Mouse (Mus musculus) lung, postnatal 0 days (tissue): Measurements from ENCODE around the gene Rcor1. TPM values are rescaled to one million over a fixed set of nuclear protein-coding genes. Genes with fewer than 3 reads are reported as not detected.
"Not testable (repeated sequence)": the region's sequence is repeated elsewhere in the genome, so short reads cannot be mapped to it uniquely, and the experiment has no call there.

Experiments used
- ATAC-seq: fragments of 200-750 bp; cut with Nextera tagmentation; 2 replicates; pipeline ENCODE4 v1.8.0; 2017; ENCODE audit warnings: moderate library complexity
- DNase-seq: peaks from one replicate; pipeline ENCODE4 v3.0.0-alpha.2; 2016; ENCODE audit warnings: low spot score
- H3K27ac ChIP-seq: fragments of 300-500 bp; sonication (generic); 2 replicates; pipeline ENCODE4 v1.5.1; 2014; ENCODE audit warnings: antibody characterized with exemption, mild to moderate bottlenecking, low read length, mixed read lengths
- H3K27me3 ChIP-seq: fragments of 300-500 bp; sonication (generic); replicated peaks from 2 replicates; pipeline ENCODE4 v1.6.1; 2014; ENCODE audit warnings: low read length, mixed read lengths; ENCODE audit not compliant: insufficient read depth
- H3K36me3 ChIP-seq: fragments of 300-500 bp; sonication (generic); 2 replicates; pipeline ENCODE4 v1.6.1; 2014; ENCODE audit warnings: low read length, mixed read lengths; ENCODE audit not compliant: insufficient read depth
- H3K4me1 ChIP-seq: fragments of 300-500 bp; sonication (generic); 2 replicates; pipeline ENCODE4 v1.6.1; 2014; ENCODE audit warnings: antibody characterized with exemption, low read depth, low read length, mixed read lengths; ENCODE audit not compliant: insufficient read depth
- H3K4me2 ChIP-seq: fragments of 300-500 bp; sonication (generic); replicated peaks from 2 replicates; pipeline ENCODE4 v1.6.1; 2014; ENCODE audit warnings: low read depth, mild to moderate bottlenecking, low read length, moderate library complexity, mixed read lengths
- H3K4me3 ChIP-seq: fragments of 300-500 bp; sonication (generic); 2 replicates; pipeline ENCODE4 v1.5.1; 2014; ENCODE audit warnings: low read depth, low read length
- H3K9ac ChIP-seq: fragments of 300-500 bp; sonication (generic); replicated peaks from 2 replicates; pipeline ENCODE4 v1.6.1; 2014; ENCODE audit warnings: low read depth, mild to moderate bottlenecking
- H3K9me3 ChIP-seq: fragments of 300-500 bp; sonication (generic); 2 replicates; pipeline ENCODE4 v1.6.1; 2016; ENCODE audit warnings: low read length, mixed read lengths
- CTCF ChIP-seq: IDR thresholded peaks from 2 replicates; pipeline ENCODE4 v1.5.1; 2016; ENCODE audit warnings: antibody characterized with exemption, mild to moderate bottlenecking
- EP300 ChIP-seq: IDR thresholded peaks from 2 replicates; pipeline ENCODE4 v1.6.1; 2016; ENCODE audit warnings: antibody characterized with exemption, mild to moderate bottlenecking, control low read depth
- WGBS: fragments of 180-500 bp; shearing (Covaris S2); extraction: QIAGEN DNeasy Blood & Tissue Kit; methylation state at CpG from one replicate; pipeline ENCODE4 v1.1.7; 2014; 5-methylcytosine and 5-hydroxymethylcytosine counted together
- polyA plus RNA-seq: library from polyadenylated mRNA; unstranded; fragments of >200 nt; fragmentation: Nextera tagmentation; extraction: Ambion mirVana; gene quantifications from 2 replicates; pipeline ENCODE4 v1.2.1, GENCODE M21; 2015

Gene Rcor1
- polyA plus RNA-seq, 1 experiment from 2014 or later, result 6.7 TPM

DNA sequence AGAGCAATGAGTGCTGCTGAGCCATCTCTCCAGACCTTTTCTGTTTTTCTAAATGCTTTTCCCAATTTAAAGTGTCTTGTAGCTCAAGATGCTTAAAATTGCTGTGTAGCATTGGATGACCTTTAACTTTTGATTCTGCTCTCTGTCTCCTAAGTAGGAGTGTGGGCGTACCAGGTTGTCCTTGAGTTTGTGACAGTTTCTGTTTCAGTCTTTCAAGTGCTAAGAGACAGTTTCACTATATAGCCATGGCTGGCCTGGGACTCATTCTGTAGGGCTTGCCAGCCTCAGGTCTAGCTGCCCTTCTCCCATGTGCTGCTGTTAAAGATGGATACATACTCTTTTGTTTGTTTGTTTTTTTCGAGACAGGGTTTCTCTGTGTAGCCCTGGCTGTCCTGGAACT lies 9.1 kb downstream of the Rcor1 start:
- H3K27me3 ChIP-seq, result no peaks in the 10 kb centered on the region
- no peak for TF ChIP-seq EP300
- TF ChIP-seq CTCF, result no peak
- H3K4me1 ChIP-seq, result 0 out of 2 replicates have a peak, but pooled peaks cover 3% of the 10 kb centered on the region
- no peaks in the 10 kb centered on the region for H3K9me3 ChIP-seq
- no peak for ATAC-seq
- H3K4me3 ChIP-seq, result no peak overlapping the region
- H3K9ac ChIP-seq, result no peak overlapping the region
- 86% methylated on average over 2 of the region's 2 CpGs for WGBS
- DNase-seq, result no peak
- H3K36me3 ChIP-seq, result 0 out of 2 replicates have a peak, but pooled peaks cover 5% of the 10 kb centered on the region
- no peak overlapping the region for H3K4me2 ChIP-seq
- H3K27ac ChIP-seq, result no peak overlapping the region

DNA sequence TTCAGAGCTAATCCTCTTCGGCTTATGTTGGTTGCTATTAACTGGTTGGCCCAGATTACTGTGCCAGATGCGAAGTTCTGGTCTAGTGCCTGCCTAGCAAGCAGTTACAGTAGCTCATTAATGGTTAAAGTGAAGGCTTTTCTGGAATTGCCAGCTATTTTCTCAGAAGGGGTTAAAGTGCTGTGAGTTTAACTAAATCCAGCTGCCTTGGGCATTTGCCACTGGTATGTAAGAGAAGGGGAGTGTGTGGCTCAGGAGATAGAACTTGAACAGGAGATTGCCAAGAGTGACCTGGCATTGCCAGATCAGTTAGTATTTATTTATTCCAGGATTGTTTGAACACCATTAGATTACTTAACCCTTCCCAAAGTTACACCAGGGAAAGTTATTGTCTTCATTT lies 11.1 kb downstream of the Rcor1 start:
- 0 out of 2 replicates have a peak, but pooled peaks cover 3% of the 10 kb centered on the region for H3K4me1 ChIP-seq
- H3K9ac ChIP-seq, result no peak overlapping the region
- H3K4me3 ChIP-seq, result no peak overlapping the region
- 0 out of 2 replicates have a peak, but pooled peaks cover 5% of the 10 kb centered on the region for H3K36me3 ChIP-seq
- no peak overlapping the region for H3K27ac ChIP-seq
- no peak for TF ChIP-seq EP300
- no peak for TF ChIP-seq CTCF
- no peak overlapping the region for H3K4me2 ChIP-seq
- ATAC-seq, result no peak
- DNase-seq, result no peak
- H3K9me3 ChIP-seq, result no peaks in the 10 kb centered on the region
- WGBS, result 91% methylated on average over 2 of the region's 2 CpGs
- H3K27me3 ChIP-seq, result no peaks in the 10 kb centered on the region

DNA sequence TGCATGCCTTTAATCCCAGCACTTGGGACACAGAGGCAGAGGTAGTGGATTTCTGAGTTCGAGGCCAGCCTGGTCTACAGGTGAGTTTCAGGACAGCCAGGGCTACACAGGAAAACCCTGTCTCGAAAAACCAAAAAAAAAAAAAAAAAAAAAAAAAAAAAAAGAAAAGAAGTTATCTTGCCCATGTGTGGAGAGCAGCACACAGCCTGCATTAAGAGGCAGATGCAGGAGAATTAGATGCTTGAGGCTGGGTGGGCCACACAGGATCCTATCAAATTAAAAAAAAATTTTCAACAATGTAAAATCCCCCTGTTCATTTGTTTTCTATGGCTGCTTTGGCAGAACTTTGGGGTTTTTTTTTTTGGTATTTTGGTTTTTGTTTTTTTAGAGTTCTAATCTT lies 24.2 kb downstream of the Rcor1 start:
- H3K4me2 ChIP-seq, result no peak overlapping the region
- no peak for ATAC-seq
- H3K9ac ChIP-seq, result no peak overlapping the region
- H3K4me3 ChIP-seq, result no peak overlapping the region
- no peaks in the 10 kb centered on the region for H3K27me3 ChIP-seq
- no peaks in the 10 kb centered on the region for H3K36me3 ChIP-seq
- no peaks in the 10 kb centered on the region for H3K9me3 ChIP-seq
- no peak for DNase-seq
- 59% methylated on average over 2 of the region's 2 CpGs for WGBS
- TF ChIP-seq CTCF (no peak), EP300 (no peak)
- no peaks in the 10 kb centered on the region for H3K4me1 ChIP-seq
- H3K27ac ChIP-seq, result no peak overlapping the region

GRCm38 (mm10) chr12:111064220-111064619 lies 25.1 kb downstream of the Rcor1 start:
- DNase-seq, result no peak
- no peak for ATAC-seq
- H3K4me2 ChIP-seq, result no peak overlapping the region
- 91% methylated on average over 3 of the region's 3 CpGs for WGBS
- H3K4me3 ChIP-seq, result no peak overlapping the region
- no peaks in the 10 kb centered on the region for H3K4me1 ChIP-seq
- no peak for TF ChIP-seq CTCF
- no peak for TF ChIP-seq EP300
- H3K9ac ChIP-seq, result no peak overlapping the region
- H3K9me3 ChIP-seq, result no peaks in the 10 kb centered on the region
- H3K27me3 ChIP-seq, result no peaks in the 10 kb centered on the region
- no peaks in the 10 kb centered on the region for H3K36me3 ChIP-seq
- H3K27ac ChIP-seq, result no peak overlapping the region

DNA sequence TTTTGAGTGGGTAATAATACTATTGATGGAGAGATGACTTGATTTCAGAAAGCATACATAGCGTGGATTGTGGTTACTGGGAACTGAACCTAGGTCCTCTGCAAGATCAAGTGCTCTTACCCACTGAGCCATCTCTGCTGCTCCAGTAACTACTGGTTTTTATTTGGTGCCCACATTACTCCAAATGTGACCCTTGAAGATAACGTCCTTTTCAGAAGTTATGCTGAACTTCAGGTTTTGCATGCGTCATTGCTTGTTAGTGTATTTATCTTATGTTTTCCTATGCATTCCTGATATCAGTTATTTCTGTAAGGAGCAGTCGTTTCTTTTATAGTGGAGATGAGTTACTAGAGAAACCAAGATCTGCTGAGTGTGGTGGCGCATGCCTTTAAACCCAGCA lies 26.2 kb downstream of the Rcor1 start:
- H3K27ac ChIP-seq, result no peak overlapping the region
- H3K9ac ChIP-seq, result no peak overlapping the region
- H3K4me1 ChIP-seq, result no peaks in the 10 kb centered on the region
- ATAC-seq (no peak), DNase-seq (no peak)
- H3K4me2 ChIP-seq, result no peak overlapping the region
- no peaks in the 10 kb centered on the region for H3K27me3 ChIP-seq
- no peaks in the 10 kb centered on the region for H3K9me3 ChIP-seq
- no peaks in the 10 kb centered on the region for H3K36me3 ChIP-seq
- no peak for TF ChIP-seq CTCF
- no peak for TF ChIP-seq EP300
- no peak overlapping the region for H3K4me3 ChIP-seq
- 84% methylated on average over 5 of the region's 5 CpGs for WGBS

- no peak overlapping the region for H3K4me3 ChIP-seq
- no peak for ATAC-seq
Measured at GRCm38 (mm10) chr12:111067816-111068215, 28.7 kb downstream of the Rcor1 start.

DNA sequence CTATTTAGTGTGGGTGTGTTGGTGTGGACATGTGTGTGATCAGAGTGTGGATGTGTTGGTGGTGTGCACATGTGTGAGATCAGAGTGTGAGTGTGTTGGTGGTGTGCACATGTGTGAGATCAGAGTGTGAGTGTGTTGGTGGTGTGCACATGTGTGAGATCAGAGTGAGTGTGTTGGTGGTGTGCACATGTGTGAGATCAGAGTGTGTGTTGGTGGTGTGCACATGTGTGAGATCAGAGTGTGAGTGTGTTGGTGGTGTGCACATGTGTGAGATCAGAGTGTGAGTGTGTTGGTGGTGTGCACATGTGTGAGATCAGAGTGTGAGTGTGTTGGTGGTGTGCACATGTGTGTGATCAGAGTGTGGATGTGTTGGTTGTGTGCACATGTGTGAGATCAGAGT lies 30.1 kb downstream of the Rcor1 start:
- H3K9me3 ChIP-seq, H3K4me1 ChIP-seq, H3K27ac ChIP-seq, H3K36me3 ChIP-seq, DNase-seq, H3K4me3 ChIP-seq, H3K27me3 ChIP-seq, H3K4me2 ChIP-seq, ATAC-seq, H3K9ac ChIP-seq: not testable (repeated sequence)

More at GRCm38 (mm10) chr12:111067816-111068215, 28.7 kb downstream of the Rcor1 start:
- Histone ChIP-seq H3K36me3 (no peaks in the 10 kb centered on the region), H3K27ac (no peak overlapping the region), H3K9ac (no peak overlapping the region), H3K9me3 (no peaks in the 10 kb centered on the region), H3K27me3 (no peaks in the 10 kb centered on the region), H3K4me1 (no peaks in the 10 kb centered on the region), H3K4me2 (no peak overlapping the region)
- TF ChIP-seq EP300, result no peak
- TF ChIP-seq CTCF, result no peak
- no peak for DNase-seq
- WGBS, result 77% methylated on average over 13 of the region's 13 CpGs
